Mouse (Mus musculus) spleen, postnatal 10 days (tissue): ENCODE results near the gene Mmp25.

ENCODE experiments used
- DNase-seq, 2 experiments: peaks; one replicate each; pipeline ENCODE4 v3.0.0; 2021 to 2022; ENCODE audit warnings: low spot score in 2 of 2

The Mmp25 gene

GRCm38 (mm10) chr17:23644613-23645495 is at the start of gene Mmp25:
TSS of gene Mmp25 (minus strand) at chr17:23645277.
- DNase-seq = no peak

GRCm38 (mm10) chr17:23694491-23694890 is 49.4 kb upstream of the Mmp25 start:
- DNase-seq = no peak

GRCm38 (mm10) chr17:23683856-23684672 is 39.0 kb upstream of the Mmp25 start, which contains the start of gene Cldn9:
TSS of gene Cldn9 (minus strand) at chr17:23684026.
- no peak for DNase-seq

GRCm38 (mm10) chr17:23683226-23683625 is 38.1 kb upstream of the Mmp25 start:
- DNase-seq = no peak

GRCm38 (mm10) chr17:23682530-23682929 is 37.5 kb upstream of the Mmp25 start:
- no peak for DNase-seq

GRCm38 (mm10) chr17:23682092-23682491 is 37.0 kb upstream of the Mmp25 start:
- no peak for DNase-seq

GRCm38 (mm10) chr17:23681086-23681485 is 36.0 kb upstream of the Mmp25 start:
- DNase-seq = no peak

- no peak for DNase-seq
Measured at GRCm38 (mm10) chr17:23680336-23680735, 35.3 kb upstream of the Mmp25 start.

GRCm38 (mm10) chr17:23679127-23679835 is 34.2 kb upstream of the Mmp25 start, which contains the start of gene Cldn6:
TSS of gene Cldn6 (plus strand) at chr17:23679249.
- DNase-seq = no peak

- peak; percentile 51 to 82 for DNase-seq
Measured at GRCm38 (mm10) chr17:23677236-23677679, 32.2 kb upstream of the Mmp25 start, which contains the start of gene Tnfrsf12a. TSS of gene Tnfrsf12a (minus strand) at chr17:23677468.

- DNase-seq = no peak
Measured at GRCm38 (mm10) chr17:23676473-23677031, 31.5 kb upstream of the Mmp25 start.

- peak; percentile 24 to 46 for DNase-seq
Measured at GRCm38 (mm10) chr17:23675564-23676281, 30.6 kb upstream of the Mmp25 start.

- no peak for DNase-seq
Measured at GRCm38 (mm10) chr17:23675127-23675526, 30.1 kb upstream of the Mmp25 start.

- DNase-seq = no peak
Measured at GRCm38 (mm10) chr17:23674271-23674952, 29.3 kb upstream of the Mmp25 start.

- DNase-seq = peak; percentile 80 to 89
Measured at GRCm38 (mm10) chr17:23673424-23674073, 28.5 kb upstream of the Mmp25 start, which contains the start of the genes Hcfc1r1 and Thoc6. TSS of gene Hcfc1r1 (plus strand) at chr17:23673596. TSS of gene Thoc6 (minus strand) at chr17:23673882.

GRCm38 (mm10) chr17:23672761-23673160 is 27.7 kb upstream of the Mmp25 start:
- DNase-seq = no peak

GRCm38 (mm10) chr17:23671519-23671918 is 26.4 kb upstream of the Mmp25 start:
- DNase-seq = no peak

GRCm38 (mm10) chr17:23670516-23671074 is 25.5 kb upstream of the Mmp25 start:
- DNase-seq = no peak

- DNase-seq = no peak
Measured at GRCm38 (mm10) chr17:23665511-23665910, 20.4 kb upstream of the Mmp25 start.
